Mouse (Mus musculus): Measurements from ENCODE around the gene Osbpl2.

Osbpl2 gene

DNA sequence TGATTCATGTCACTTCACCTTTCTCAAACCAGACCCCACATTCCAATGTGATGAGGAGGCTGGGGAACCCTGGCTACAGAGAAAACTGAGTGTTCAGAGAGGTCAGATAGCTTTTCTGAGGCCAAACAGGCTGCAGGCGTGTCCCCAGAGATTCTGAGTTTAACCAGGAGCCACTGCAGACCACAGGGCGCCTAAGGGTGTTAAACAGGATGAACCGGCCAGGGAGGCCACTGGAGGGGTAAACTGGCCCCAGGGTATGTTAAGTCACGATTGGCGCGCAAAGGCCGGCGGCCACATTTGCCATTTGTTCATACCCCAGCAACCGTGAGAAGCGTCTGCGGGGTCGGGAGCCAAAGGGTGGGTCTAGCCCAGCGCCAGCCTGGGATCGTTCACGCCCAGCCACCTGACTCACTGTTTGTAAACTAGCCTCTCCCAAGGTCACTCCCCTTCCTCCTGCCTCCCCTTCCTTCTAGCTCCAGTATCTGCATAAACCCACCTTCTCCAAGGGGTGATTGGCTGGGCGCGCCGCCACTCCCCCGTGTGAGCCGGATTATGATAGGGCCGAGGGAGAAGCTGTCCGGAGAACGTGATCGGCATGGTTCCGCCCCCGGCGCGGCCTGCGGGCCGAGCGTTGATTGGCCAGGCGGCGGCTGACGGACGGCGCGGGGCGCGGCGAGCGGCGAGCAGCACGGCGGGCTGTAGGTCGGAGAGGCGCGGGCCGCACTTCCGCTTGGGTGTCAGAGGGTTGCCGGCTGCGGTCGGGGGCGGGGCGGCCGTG, at the start of gene Osbpl2:
Gene Osbpl2, plus strand, starts transcription at position 646 of the 778 bp plus-strand sequence.
- DNase-seq (ENCODE audit: low spot score in 2 of 2) = peak; percentile 100

DNA sequence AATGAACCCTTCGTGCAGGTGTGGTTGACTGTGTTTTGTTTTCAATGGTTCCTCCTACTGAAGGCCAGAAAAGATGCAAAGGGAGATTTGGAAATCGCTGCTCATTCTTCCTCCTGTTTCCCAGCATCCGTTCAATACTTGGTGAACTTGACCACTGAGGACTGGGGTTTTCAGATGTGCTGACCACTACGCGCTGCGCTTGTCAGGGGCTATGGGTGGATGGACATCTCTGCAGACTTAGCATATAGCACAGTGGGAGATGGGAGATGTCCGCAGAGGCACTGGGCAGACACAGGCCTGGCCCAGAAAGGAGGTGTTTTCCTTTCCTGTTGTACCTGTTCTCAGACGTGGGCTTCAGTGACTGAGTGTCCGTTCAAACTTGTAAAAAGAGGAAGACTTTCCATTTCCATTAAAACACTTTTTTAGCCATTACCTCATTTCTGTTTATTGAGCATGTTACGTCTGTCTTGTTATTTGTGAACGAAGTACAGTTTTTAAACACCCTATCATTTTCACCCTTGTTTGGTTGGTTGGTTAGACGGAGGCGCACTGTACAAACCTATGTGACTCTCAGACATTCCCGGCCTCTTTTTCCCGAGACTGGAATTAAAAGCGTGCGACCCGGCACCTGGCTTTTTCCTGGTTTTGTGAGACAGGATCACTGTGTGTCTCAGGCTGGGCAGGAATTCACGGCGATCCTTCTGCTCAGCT, 49.2 kb upstream of the Osbpl2 start:
- DNase-seq (ENCODE audit: low spot score in 2 of 2) = no peak

DNA sequence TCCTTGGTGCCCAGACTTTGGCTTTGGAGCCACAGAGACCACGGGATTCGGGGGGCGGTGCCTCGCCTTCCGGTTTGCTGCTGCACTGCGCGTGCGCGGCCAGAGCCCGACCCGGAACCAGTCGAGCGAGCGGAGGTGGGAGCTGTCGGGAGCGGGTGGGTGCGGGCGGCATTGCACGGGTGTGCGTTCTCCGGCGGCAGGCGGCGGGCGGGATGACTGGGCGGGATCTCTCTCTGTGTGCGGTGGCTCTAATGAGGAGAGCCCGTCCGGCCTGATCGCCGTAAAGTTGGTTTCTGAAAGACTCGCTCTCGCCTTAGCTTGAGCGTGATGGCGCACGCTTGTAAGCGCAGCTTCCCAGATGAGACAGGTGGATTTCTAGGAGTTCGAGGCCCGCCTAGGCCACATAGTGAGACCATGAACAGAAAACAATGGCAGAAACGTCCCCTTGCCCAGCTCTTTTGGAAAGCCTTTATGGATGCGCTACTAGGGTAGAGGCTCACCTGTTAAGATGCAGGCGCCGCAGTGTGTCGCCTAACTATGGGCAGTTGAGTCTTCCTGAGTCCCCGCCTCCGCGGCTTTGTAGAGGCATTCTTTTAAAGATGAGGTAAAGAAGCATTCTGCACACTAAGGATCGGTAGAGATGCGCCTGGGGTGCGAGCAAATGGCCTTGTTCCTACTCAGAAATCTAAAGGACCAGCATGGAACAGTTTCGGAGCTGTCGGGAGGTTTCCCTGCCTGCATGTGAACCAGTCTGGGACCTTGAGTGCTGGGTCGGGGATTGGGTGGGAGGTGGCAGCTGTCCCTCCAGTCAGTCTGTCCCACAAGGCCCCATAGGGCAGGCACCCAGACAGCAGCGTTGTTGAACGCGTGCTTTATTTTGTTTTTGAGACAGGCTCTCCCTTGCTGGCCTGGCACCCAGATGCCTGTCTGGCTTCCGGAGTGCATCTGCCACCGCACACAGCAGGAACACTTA, 48.3 kb upstream of the Osbpl2 start, which contains the start of gene Mtg2:
Gene Mtg2, plus strand, starts transcription at position 108 of the 973 bp plus-strand sequence.
- peak; percentile 91 to 96 for DNase-seq (ENCODE audit: low spot score in 2 of 2)

DNA sequence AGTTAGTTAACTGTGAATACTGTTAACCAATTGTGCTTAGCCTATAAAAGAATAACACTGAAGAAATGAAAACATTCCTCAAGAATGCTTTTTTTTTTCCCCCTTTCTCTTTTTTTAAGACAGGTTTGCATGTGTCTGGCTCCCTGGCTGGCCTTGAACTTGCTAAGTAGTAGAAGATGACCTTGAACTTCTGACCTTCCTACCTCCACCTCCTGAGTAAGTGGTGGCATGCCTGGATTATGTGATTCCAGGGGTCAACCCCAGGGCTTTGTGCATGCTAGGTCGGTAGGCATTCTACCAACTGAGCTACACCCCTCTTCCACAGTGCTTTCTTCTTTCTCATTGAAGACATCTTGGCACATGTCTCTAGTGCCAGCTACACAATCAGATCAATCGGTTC, 47.4 kb upstream of the Osbpl2 start:
- no peak for DNase-seq (ENCODE audit: low spot score in 2 of 2)

DNA sequence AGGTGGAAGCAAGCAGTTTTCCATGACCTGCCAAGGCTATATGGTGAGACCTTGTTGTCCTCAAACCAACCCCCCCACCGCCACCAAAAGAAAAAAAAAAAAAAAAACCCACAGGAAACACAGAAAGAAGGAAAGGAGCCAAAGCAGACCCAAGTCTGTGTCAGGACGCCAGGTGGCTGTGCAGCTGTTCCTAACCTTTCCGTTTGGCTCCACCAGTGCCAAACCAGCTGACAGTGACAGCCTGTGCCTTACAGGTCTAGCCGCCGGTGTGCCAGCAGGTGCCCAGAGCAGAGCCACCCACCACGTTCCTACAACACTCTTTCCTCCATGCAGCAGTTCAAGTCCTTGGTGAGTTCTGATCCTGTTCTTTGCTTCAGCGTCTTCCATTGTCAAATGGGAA, 46.2 kb upstream of the Osbpl2 start:
- no peak for DNase-seq (ENCODE audit: low spot score in 2 of 2)

DNA sequence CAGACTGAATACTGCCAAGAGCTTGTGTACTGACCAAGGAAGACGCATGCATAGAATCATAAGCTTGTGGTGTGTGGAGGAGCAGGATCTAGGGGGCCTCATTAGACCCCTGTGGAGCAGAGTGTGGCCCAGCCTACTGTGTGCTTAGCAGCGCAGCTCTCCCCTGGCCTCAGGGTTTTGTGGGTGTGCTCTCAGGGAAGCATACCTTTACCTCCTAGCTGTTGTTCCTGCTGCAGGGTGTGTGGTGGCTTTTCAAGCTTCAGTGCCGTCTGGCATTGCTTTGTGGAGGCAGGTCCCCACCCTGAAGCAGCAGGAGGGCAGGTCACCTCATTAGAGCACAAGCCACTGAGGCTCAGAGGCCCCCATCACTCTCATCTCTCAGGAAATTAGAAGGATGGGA, 41.5 kb upstream of the Osbpl2 start:
- no peak for DNase-seq (ENCODE audit: low spot score in 2 of 2)

DNA sequence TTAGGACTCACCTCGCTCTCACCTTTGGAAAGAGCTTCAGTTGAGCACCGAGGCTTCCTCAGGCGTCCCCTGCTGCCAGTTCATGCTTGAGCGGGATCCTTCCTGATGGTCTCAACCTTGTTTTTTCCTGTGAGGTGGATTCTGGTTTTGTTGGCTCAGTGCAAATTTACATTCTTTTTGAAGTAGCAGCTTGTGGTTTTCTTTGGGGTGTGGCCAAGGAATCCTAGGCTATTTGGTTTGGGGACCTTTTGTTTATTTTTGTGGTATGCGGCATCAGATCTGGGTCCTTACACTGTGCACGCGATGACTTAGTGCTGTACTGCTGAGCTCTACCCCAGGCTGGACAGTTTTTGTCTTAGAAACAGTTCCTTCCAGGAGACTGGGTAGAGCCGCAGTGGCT, 38.4 kb upstream of the Osbpl2 start:
- DNase-seq (ENCODE audit: low spot score in 2 of 2) = no peak

DNA sequence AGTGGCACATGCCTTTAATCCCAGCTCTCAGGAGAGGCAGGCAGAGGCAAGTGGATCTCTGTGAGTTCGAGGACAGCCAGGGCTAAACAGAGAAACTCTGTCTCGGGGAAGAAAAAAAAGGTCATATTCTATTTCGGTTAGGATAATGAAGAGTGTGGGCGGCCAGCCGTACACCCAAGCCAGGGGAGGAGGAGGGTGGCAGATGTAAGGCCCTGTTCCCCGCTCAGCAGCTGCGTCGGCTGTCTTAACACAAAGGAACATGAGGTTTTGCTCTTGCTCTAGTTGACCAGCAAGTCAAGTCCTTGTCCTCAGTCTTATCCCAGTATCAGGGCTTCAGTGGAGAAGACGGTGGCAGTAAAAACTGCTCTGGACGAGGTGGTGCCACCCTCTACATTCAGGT, 36.0 kb upstream of the Osbpl2 start:
- DNase-seq (ENCODE audit: low spot score in 2 of 2) = no peak

DNA sequence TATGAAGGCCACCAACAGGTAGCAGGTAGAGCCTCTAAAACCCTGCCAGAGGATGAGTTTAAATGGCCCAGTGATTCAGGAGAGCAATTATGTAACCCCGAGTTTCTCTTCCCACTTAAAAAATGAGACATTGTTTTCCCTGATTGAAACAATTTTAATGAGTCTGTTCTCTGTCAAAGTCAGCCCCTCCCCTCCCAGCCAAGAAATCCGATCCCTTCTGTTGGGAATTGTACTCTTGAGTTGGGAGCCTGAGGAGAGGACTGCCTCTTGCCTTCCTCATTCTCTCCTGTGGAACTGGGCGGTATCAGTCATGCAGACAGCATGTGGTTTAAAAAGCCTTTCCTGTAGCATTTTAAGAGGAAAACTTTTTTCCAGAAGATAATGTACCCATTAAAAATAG, 34.5 kb upstream of the Osbpl2 start:
- no peak for DNase-seq (ENCODE audit: low spot score in 2 of 2)

DNA sequence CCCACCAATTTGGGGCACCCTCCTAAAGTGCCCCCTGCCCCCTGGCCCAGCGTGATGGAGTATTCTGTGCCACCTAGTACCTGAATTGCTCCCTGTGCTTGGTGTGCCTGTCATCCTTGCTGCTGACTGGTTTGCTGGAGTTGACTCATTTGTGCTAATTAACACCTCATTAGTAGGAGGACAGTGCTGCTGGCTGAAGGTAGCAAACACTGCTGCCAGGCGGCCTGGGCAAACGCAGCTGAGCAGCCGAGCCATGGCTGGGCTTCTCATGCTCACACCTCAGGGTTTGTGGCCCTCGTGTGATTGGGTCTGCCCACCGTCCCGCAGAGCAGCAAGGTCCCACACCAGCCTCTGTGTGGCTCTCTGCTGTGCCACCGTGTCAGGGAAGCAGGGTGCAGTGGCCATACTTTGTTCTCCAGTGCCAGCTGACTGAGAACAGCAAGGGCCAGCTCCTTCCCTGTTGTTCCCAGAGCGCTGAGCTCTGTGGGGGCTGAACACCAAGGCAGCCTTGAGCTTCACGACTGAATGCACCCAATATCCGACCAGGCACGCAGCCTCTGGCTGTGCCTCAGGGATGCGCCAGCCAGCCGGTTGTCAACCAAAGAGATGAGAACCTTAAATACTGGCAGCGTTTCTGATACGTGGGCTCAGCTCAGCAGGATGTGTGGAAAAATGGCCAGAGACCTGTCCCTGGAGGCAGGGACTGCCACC, 33.0 kb upstream of the Osbpl2 start:
- DNase-seq (ENCODE audit: low spot score in 2 of 2) = no peak

DNA sequence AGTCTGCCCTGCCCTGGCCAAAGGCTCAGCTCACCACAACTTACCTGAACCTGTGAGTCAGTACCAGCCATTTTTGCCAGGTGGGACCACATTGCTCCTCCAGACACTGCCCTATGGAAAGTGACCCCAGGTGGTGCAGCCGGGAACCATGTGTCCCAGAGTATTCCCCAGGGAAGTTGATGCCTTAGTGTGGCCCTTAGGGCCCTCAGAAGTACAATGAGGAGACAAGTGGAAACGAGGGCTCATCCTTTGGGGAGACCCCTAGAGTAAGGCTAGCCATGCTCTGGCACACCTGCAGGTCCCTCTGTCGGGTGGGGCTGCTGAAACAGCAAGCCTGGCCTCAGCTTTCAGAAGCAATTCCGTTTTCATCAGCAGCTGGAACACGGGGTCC, 32.5 kb upstream of the Osbpl2 start:
- no peak for DNase-seq (ENCODE audit: low spot score in 2 of 2)

DNA sequence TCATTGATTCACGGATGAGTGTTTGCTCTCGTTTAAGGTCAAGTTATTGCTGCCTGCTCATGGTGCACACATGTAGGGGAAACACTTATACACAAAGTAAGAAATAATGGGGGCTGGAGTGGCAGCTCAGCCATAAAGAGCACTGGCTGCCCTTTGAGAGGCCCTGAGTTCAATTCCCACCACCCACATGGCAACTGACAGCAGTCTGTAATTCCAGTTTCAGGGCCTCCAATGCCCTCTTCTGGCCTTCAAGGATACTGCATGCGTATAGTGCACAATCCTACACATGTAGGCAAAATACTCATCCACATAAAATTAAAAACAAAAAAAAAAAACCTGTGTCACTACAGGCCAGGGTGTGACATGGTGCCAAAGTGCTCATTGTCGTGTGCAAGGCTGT, 31.6 kb upstream of the Osbpl2 start:
- no peak for DNase-seq (ENCODE audit: low spot score in 2 of 2)

DNA sequence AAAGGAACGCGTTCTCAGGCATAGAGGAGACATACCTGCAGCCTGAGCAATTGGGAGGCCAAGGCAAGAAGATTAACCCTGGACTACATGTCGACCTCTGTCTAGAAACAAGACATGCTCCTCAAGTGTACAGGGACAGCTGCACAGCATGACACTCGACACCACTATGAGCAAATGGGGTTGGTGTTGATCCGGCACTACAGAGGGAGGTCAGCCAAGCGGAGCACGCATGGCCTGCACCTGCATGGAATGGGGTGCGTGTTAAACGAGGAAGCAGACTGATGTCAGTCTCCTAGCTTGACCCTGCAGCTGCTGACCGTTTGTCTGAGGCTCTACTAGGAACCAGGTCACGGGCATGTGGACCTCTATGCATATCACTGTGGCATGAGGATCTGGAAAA, 28.8 kb upstream of the Osbpl2 start:
- no peak for DNase-seq (ENCODE audit: low spot score in 2 of 2)

DNA sequence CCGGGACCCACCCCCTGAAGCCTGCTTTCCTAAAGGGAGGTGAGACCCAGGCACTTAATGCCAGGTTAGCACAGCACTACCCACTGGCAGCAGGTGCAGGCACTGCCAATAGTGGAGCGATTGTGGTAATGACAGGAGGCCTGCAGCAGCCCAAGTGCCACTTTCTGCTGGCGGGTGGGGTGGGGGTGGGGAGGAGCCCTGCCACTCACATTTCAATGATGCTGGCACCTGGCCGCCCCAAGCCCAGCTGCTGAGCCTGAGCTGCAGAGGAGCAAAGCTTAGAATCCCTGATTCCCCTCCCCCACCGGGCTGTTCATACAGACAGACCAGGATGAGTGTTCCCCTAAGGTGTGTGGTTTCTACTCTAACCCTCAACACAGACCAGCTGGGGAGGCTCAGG, 23.4 kb upstream of the Osbpl2 start:
- DNase-seq (ENCODE audit: low spot score in 2 of 2) = no peak

DNA sequence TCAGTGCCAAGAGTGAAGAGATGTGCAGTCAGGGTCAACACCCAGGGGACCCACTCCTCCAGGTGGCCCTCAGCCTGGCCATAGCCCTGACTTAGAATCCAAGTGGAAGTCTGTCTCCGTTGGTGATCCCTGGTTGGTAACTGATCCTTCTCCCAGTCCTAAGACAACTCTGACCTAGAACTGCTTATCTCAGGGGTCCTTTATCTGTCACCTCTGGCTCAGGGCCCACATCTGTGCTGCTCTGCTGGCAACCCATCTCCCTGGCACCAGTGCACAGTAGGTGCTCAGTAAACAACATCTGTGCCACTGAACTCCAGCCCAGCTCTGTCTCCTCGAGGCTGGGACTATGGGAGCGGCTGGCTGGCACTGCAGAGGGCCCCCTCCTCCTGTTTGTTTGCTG, 21.5 kb upstream of the Osbpl2 start:
- DNase-seq (ENCODE audit: low spot score in 2 of 2) = no peak

DNA sequence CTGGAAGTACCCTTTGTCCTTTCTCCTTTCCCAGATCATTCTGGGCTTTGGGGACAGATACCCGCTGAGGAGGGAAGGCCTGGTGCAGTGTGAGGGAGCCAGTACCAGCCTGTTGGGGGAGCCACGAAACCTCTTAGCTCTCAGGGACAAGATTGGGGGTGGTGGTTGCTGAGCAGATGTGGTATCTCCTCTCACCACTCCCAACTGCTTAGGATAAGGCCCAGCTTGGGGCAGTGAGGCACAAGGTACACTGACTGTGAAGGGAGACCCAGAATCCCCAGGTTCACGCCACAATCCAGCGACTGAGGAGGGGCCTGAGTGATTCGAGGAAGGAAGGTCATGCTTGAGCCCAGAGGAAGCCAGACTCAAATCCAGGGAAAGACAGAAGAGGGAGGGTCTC, 20.9 kb upstream of the Osbpl2 start:
- no peak for DNase-seq (ENCODE audit: low spot score in 2 of 2)

DNA sequence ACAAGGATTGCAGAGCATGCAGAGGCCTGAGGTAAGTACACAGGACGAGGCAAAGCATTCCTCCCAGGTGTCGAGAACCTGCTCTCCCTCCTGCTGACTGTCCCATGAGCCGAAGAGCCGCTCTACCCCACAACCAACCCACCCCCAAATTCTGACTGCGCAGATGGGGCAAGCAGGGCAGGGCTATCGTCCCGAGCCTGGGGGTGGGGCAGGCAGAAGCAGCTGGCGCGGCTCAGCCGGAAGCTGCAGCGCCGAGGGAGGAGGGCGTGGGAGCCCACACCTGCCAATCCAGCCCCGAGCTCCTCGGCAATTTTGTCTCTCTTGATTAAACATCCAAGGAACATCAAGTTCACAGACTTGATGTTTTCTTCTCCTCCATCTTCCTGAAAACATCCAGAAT, 19.6 kb upstream of the Osbpl2 start:
- DNase-seq (ENCODE audit: low spot score in 2 of 2) = no peak

DNA sequence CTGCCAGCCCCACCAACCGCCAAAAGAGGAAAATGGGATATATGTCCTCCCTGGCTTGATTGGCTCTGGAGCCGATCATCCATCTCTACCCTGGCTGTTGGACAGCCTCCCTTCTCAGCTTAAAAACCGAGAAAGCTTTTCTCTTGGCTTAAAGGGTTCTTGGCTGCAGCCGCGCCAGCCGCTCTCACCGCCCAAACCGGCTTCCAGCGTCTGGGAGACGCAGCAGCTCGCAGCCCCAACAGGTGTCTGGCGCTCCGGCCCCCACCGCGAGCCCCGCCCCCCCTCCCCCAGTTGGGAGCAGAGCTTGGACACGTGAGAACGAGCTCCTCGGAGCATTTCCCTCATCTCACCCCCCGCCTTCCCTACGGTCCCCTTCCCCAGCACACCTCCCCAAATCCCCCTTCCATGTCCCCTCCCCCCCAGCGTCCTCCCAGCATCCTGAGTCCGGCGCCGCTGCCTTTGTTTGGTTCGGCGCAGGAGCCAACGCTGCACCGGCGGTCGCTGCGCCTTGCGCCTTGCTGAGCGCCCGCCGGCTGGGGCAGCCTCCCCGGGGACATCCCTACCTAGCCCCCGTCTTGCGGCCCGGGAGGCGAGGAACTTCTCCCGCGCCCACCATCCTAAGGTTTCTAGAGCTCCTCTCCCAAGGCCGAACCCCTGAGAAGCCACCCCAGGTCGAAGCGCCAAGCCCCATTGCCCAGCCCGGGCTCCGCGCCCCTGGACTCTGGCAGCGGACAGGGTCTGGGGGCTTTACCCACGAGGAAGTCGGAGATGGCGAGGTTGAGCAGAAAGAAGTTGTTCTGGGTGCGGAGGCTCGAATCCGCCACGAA, 15.7 kb upstream of the Osbpl2 start:
- DNase-seq (ENCODE audit: low spot score in 2 of 2) = no peak

DNA sequence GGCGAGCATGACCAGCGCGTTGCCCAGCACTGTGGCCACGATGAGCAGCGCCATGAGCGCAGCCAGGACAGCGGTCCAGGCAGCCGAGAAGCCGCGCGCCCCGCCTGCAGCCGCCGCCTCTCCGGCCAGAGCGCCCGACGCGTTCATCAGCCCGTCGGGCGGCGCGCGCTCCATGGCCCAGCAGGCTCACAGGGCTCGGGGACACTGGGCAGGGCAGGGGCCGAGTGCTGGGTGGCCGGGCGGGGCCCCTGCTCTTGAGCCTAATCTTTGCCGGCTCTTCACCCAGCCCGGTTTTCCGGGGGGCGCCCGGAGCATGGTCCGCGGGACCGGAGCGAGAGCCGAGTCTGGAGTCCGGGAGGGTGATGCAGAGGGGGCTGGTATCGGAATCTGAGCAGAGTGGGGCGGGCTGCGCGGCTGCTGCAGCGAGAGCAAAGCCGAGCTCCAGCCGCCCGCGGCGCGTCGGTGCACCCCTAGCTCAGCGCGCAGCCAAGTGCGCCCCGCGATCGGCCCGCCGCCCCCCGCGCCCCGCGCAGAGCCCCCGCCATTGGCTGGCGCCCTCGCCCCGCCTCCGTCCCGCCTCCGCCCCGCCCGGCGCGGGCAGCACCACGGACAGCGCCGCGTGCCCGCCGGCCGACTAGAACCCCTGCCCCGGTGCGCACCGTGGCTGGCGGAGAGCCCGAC, 15.0 kb upstream of the Osbpl2 start, which contains the start of gene Hrh3:
Gene Hrh3, minus strand, starts transcription at position 511 of the 681 bp plus-strand sequence.
- DNase-seq (ENCODE audit: low spot score in 2 of 2) = peak in 1 of 2 experiments; percentile 56

All from frontal cortex, postnatal 14 days (tissue).